Mouse (Mus musculus): ENCODE measurements around the gene Bbc3. TPM values are rescaled to one million over a fixed set of nuclear protein-coding genes. Genes with fewer than 3 reads are reported as not detected.
A peak's percentile ranks its signal among the peaks of the same experiment; 100 is the strongest.
"Not testable (repeated sequence)": the region's sequence is repeated elsewhere in the genome, so short reads cannot be mapped to it uniquely, and the experiment has no call there.

Bbc3 gene
- polyA plus RNA-seq, 1 experiment from 2014 or later, result 7.4 TPM

- H3K4me1 ChIP-seq, result peaks cover 24% of the 10 kb centered on the region
- WGBS, result 2% methylated on average over 41 of the region's 41 CpGs
Measured at GRCm38 (mm10) chr7:16295321-16295900, 12.8 kb upstream of the Bbc3 start.

GRCm38 (mm10) chr7:16296146-16296545, 12.0 kb upstream of the Bbc3 start:
- H3K4me1 ChIP-seq, result peaks cover 24% of the 10 kb centered on the region
- no peaks in the 10 kb centered on the region for H3K9me3 ChIP-seq
- 44% methylated on average over 2 of the region's 2 CpGs for WGBS
- H3K4me2 ChIP-seq (replicated peaks), result peak overlapping the region; percentile 60
- peak overlapping the region; percentile 79 for H3K27ac ChIP-seq
- no peak for ATAC-seq (ENCODE audit: insufficient number of reproducible peaks, insufficient read depth, low FRiP score, low TSS enrichment)
- H3K36me3 ChIP-seq, result no peaks in the 10 kb centered on the region
- H3K9ac ChIP-seq, result no peak overlapping the region
- H3K27me3 ChIP-seq, result no peaks in the 10 kb centered on the region
- H3K4me3 ChIP-seq, result no peak overlapping the region; the same call in 1 of the 2 replicates

More at GRCm38 (mm10) chr7:16295321-16295900, 12.8 kb upstream of the Bbc3 start:
- Histone ChIP-seq H3K27me3 (no peaks in the 10 kb centered on the region), H3K36me3 (no peaks in the 10 kb centered on the region), H3K4me3 (peak overlapping the region; percentile 41), H3K27ac (peak overlapping the region; percentile 88), H3K4me2 (replicated peaks) (peak overlapping the region; percentile 60), H3K9me3 (no peaks in the 10 kb centered on the region), H3K9ac (peak overlapping the region; percentile 34; the same call in 1 of the 2 replicates)
- peak; percentile 53 for ATAC-seq (ENCODE audit: insufficient number of reproducible peaks, insufficient read depth, low FRiP score, low TSS enrichment)

- H3K27me3 ChIP-seq, result no peaks in the 10 kb centered on the region
- H3K36me3 ChIP-seq, result no peaks in the 10 kb centered on the region
- no peak for ATAC-seq (ENCODE audit: insufficient number of reproducible peaks, insufficient read depth, low FRiP score, low TSS enrichment)
- peak overlapping the region; percentile 30 for H3K4me3 ChIP-seq
- H3K27ac ChIP-seq, result peak overlapping the region; percentile 79
- under 1% methylated on average over 22 of the region's 22 CpGs for WGBS
- peak overlapping the region; percentile 40 for H3K9ac ChIP-seq
- no peaks in the 10 kb centered on the region for H3K9me3 ChIP-seq
- H3K4me2 ChIP-seq (replicated peaks), result peak overlapping the region; percentile 68
- peaks cover 24% of the 10 kb centered on the region for H3K4me1 ChIP-seq
Measured at GRCm38 (mm10) chr7:16296766-16297390, 11.3 kb upstream of the Bbc3 start.

- no peak for ATAC-seq (ENCODE audit: insufficient number of reproducible peaks, insufficient read depth, low FRiP score, low TSS enrichment)
- 65% methylated on average over 2 of the region's 2 CpGs for WGBS
- H3K9ac ChIP-seq, result no peak overlapping the region
- no peaks in the 10 kb centered on the region for H3K9me3 ChIP-seq
- H3K27me3 ChIP-seq, result no peaks in the 10 kb centered on the region
- peak overlapping the region; percentile 68; the same call in 1 of the 2 replicates for H3K4me2 ChIP-seq (replicated peaks)
- H3K4me1 ChIP-seq, result peaks cover 24% of the 10 kb centered on the region
- no peak overlapping the region for H3K4me3 ChIP-seq
- H3K36me3 ChIP-seq, result no peaks in the 10 kb centered on the region
- no peak overlapping the region; the same call in 1 of the 2 replicates for H3K27ac ChIP-seq
Measured at GRCm38 (mm10) chr7:16297616-16298015, 10.6 kb upstream of the Bbc3 start.

- Histone ChIP-seq H3K4me3 (peak overlapping the region; percentile 47), H3K9me3 (no peaks in the 10 kb centered on the region), H3K27me3 (no peaks in the 10 kb centered on the region), H3K4me1 (peaks cover 24% of the 10 kb centered on the region), H3K9ac (0 out of 2 replicates have a peak overlapping the region, but pooled peaks have one; percentile 63), H3K4me2 (replicated peaks) (peak overlapping the region; percentile 82), H3K36me3 (no peaks in the 10 kb centered on the region), H3K27ac (peak overlapping the region; percentile 70; the same call in 1 of the 2 replicates)
- ATAC-seq (ENCODE audit: insufficient number of reproducible peaks, insufficient read depth, low FRiP score, low TSS enrichment), result no peak
- WGBS, result 83% methylated on average over 5 of the region's 5 CpGs
Measured at GRCm38 (mm10) chr7:16298927-16299326, 9.3 kb upstream of the Bbc3 start.

GRCm38 (mm10) chr7:16299419-16300035, 8.7 kb upstream of the Bbc3 start:
- ATAC-seq (ENCODE audit: insufficient number of reproducible peaks, insufficient read depth, low FRiP score, low TSS enrichment), result peak; percentile 79
- Histone ChIP-seq H3K9me3 (no peaks in the 10 kb centered on the region), H3K9ac (peak overlapping the region; percentile 63), H3K27ac (peak overlapping the region; percentile 70; the same call in 1 of the 2 replicates), H3K4me3 (peak overlapping the region; percentile 47), H3K36me3 (no peaks in the 10 kb centered on the region), H3K27me3 (no peaks in the 10 kb centered on the region), H3K4me2 (replicated peaks) (peak overlapping the region; percentile 82), H3K4me1 (peaks cover 24% of the 10 kb centered on the region)
- WGBS, result under 1% methylated on average over 52 of the region's 52 CpGs

GRCm38 (mm10) chr7:16307141-16307540, 1.1 kb upstream of the Bbc3 start:
- H3K27ac ChIP-seq; ATAC-seq (ENCODE audit: insufficient number of reproducible peaks, insufficient read depth, low FRiP score, low TSS enrichment): not testable (repeated sequence)
- WGBS, result 76% methylated on average over 6 of the region's 6 CpGs

GRCm38 (mm10) chr7:16308555-16309317, 543 bp downstream of the Bbc3 start:
- H3K27me3 ChIP-seq, result peaks cover 32% of the 10 kb centered on the region
- peak overlapping the region; percentile 71 for H3K4me3 ChIP-seq
- no peak; the same call in 1 of the 2 replicates for ATAC-seq (ENCODE audit: insufficient number of reproducible peaks, insufficient read depth, low FRiP score, low TSS enrichment)
- peak overlapping the region; percentile 98 for H3K4me2 ChIP-seq (replicated peaks)
- H3K9me3 ChIP-seq, result no peaks in the 10 kb centered on the region
- WGBS, result 42% methylated on average over 16 of the region's 16 CpGs
- peak overlapping the region; percentile 57; the same call in 1 of the 2 replicates for H3K27ac ChIP-seq
- H3K9ac ChIP-seq, result peak overlapping the region; percentile 78
- H3K4me1 ChIP-seq, result peaks cover 44% of the 10 kb centered on the region
- H3K36me3 ChIP-seq, result no peaks in the 10 kb centered on the region

More at GRCm38 (mm10) chr7:16307141-16307540, 1.1 kb upstream of the Bbc3 start:
- Histone ChIP-seq H3K4me1 (peaks cover 29% of the 10 kb centered on the region), H3K27me3 (peaks cover 26% of the 10 kb centered on the region)
- H3K4me2 ChIP-seq (replicated peaks); H3K36me3 ChIP-seq; H3K9me3 ChIP-seq; H3K9ac ChIP-seq; H3K4me3 ChIP-seq: not testable (repeated sequence)

GRCm38 (mm10) chr7:16309318-16310019, 1.3 kb downstream of the Bbc3 start:
- H3K4me2 ChIP-seq (replicated peaks), result peak overlapping the region; percentile 98
- WGBS, result under 1% methylated on average over 59 of the region's 61 CpGs
- peak overlapping the region; percentile 57; the same call in 1 of the 2 replicates for H3K27ac ChIP-seq
- ATAC-seq (ENCODE audit: insufficient number of reproducible peaks, insufficient read depth, low FRiP score, low TSS enrichment), result peak; percentile 36; the same call in 1 of the 2 replicates
- no peaks in the 10 kb centered on the region for H3K36me3 ChIP-seq
- peak overlapping the region; percentile 78 for H3K9ac ChIP-seq
- no peaks in the 10 kb centered on the region for H3K9me3 ChIP-seq
- H3K4me1 ChIP-seq, result peaks cover 49% of the 10 kb centered on the region
- H3K27me3 ChIP-seq, result peaks cover 32% of the 10 kb centered on the region
- peak overlapping the region; percentile 71 for H3K4me3 ChIP-seq

- ATAC-seq (ENCODE audit: insufficient number of reproducible peaks, insufficient read depth, low FRiP score, low TSS enrichment), result no peak
- Histone ChIP-seq H3K27ac (0 out of 2 replicates have a peak overlapping the region, but pooled peaks have one; percentile 17), H3K4me1 (peaks cover 49% of the 10 kb centered on the region), H3K9ac (peak overlapping the region; percentile 78), H3K4me2 (replicated peaks) (peak overlapping the region; percentile 98), H3K36me3 (no peaks in the 10 kb centered on the region), H3K9me3 (no peaks in the 10 kb centered on the region), H3K4me3 (peak overlapping the region; percentile 71), H3K27me3 (peaks cover 32% of the 10 kb centered on the region)
- 1% methylated on average over 52 of the region's 56 CpGs for WGBS
Measured at GRCm38 (mm10) chr7:16310020-16310520, 1.9 kb downstream of the Bbc3 start.

All from embryonic facial prominence, embryonic 12.5 days (tissue).